Mouse (Mus musculus) limb, embryonic 10.5 days (tissue): Measurements from ENCODE around the gene Upk2. TPM values are rescaled to one million over a fixed set of nuclear protein-coding genes. Genes with fewer than 3 reads are reported as not detected.

ENCODE experiments used
- DNase-seq: peaks from one replicate; pipeline ENCODE4 v3.0.0-alpha.2; 2017; ENCODE audit warnings: low spot score
- H3K27ac ChIP-seq: fragments of 300-500 bp; sonication (generic); 2 replicates; pipeline ENCODE4 v1.5.1; 2016; ENCODE audit warnings: mild to moderate bottlenecking
- H3K27me3 ChIP-seq: fragments of 300-500 bp; sonication (generic); 2 replicates; pipeline ENCODE4 v1.6.1; 2016; ENCODE audit warnings: low read depth, mild to moderate bottlenecking; ENCODE audit not compliant: poor library complexity, severe bottlenecking
- H3K36me3 ChIP-seq: fragments of 300-500 bp; sonication (generic); 2 replicates; pipeline ENCODE4 v1.6.1; 2016; ENCODE audit warnings: mild to moderate bottlenecking, moderate library complexity
- H3K4me1 ChIP-seq: fragments of 300-500 bp; sonication (generic); 2 replicates; pipeline ENCODE4 v1.6.1; 2016
- H3K4me3 ChIP-seq: fragments of 300-500 bp; sonication (generic); 2 replicates; pipeline ENCODE4 v1.5.1; 2016; ENCODE audit warnings: mild to moderate bottlenecking, moderate library complexity
- H3K9me3 ChIP-seq: fragments of 300-500 bp; sonication (generic); replicated peaks from 2 replicates; pipeline ENCODE4 v1.6.1; 2016; ENCODE audit warnings: mild to moderate bottlenecking
- WGBS: fragments of 180-500 bp; shearing (Covaris S2); methylation state at CpG from one replicate; pipeline ENCODE4 v1.1.7; 2016; 5-methylcytosine and 5-hydroxymethylcytosine counted together
- polyA plus RNA-seq: library from polyadenylated mRNA; unstranded; fragments of >200 nt; fragmentation: Nextera tagmentation; extraction: Ambion mirVana; gene quantifications from 2 replicates; pipeline ENCODE4 v1.2.1, GENCODE M21; 2016

Upk2 gene
- polyA plus RNA-seq, 1 experiment from 2014 or later: not detected

DNA sequence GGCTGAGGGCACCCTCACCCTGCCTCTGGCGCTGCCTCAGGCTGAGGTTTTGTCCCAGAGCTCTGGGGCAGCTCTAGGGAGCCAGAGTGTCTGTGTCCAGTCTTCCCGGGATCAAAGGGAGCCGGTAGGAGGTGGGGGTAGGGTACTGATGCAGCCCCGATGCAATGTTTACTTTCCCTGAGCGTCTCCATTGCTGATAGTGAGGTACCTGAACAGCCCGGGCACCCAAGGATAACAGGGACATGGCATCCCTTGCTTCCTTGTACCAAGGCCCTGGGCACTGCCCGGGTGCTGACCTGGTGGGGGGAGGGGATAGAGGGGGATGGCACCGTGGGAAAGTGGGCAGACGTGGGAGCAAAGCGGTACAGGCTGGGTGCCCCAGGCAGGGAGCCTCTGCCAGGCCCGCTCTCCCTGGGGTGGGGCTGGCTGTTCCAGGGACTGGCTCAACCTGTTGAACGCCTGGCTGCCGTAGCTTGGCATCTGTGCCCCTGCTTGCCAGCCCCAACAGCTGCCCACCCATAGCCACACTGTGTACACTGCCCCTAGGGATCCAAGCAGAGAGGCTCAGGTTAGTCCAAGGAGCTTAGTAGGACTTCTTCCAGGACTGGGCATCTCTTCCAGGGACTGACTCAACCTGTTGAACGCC, 30.9 kb upstream of the Upk2 start:
- WGBS: 22% methylated on average over 14 of the region's 14 CpGs
- Histone ChIP-seq H3K36me3 (0 out of 2 replicates have a peak, but pooled peaks cover 3% of the 10 kb centered on the region), H3K4me1 (peaks cover 88% of the 10 kb centered on the region), H3K9me3 (no peaks in the 10 kb centered on the region), H3K27me3 (no peaks in the 10 kb centered on the region), H3K4me3 (peak overlapping the region; percentile 94), H3K27ac (peak overlapping the region; percentile 96)
- DNase-seq: peak; percentile 43

DNA sequence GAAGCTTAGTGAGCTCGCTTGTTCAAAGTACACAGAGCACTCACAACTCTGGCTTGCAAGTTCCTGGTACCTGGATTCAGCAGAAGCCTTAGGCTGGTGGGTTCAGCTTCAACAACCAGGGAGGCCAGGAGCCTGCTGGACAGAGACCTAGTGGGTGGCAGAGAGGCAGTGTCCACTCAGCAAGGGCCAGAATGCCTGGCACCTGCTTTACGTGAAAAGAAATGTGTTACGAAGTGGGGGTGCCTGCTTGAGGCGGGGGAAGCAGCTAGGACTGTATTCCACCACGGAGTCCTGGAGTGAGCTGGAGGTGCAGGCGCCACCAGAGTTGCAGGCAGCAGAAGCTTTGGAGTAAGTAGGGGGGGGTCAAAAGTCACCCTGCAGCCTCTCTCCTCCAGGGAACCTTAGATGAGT, 30.3 kb upstream of the Upk2 start:
- Histone ChIP-seq H3K27ac (peak overlapping the region; percentile 96), H3K4me1 (peaks cover 88% of the 10 kb centered on the region), H3K36me3 (0 out of 2 replicates have a peak, but pooled peaks cover 3% of the 10 kb centered on the region), H3K4me3 (peak overlapping the region; percentile 94), H3K9me3 (no peaks in the 10 kb centered on the region), H3K27me3 (no peaks in the 10 kb centered on the region)
- WGBS: 16% methylated on average over 6 of the region's 6 CpGs
- no peak for DNase-seq

DNA sequence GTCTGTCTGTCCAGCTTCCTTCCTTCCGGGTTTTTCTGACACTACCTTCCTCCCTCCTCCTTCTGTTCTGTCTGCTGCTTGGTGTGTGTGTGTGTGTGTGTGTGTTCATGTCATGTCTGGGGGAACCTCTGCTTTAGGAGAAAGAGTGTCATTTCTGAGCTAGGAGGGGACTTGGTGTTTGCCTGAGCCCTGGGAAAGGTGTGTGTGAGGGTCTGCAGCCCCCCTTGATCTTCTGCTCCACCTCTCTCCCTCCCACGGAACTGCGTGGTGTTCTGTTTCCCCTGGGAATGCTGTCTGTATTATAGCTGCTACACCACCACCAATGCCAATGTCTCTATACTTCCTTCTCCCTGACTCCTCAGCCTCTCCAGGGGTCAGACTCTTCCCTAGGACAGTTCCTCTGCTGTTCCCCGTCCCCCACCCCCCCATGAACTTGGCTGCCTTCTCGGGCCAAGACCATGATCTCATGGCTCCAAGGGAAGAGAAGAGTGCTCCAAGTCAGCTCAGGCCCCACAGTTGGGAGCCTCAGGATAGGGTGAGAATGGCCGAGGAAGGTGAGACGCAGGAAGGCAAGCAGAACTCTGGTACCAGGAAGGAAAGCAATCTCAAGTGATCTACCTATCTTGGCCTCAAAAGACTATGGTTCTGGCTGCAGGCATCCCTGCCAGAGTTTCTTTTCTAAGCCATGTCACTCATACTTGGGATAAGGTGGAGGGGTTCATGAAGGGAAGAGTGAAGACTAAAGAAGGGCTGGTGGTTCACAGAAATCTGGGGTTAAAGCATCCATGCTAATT, 29.7 kb upstream of the Upk2 start:
- H3K4me3 ChIP-seq: peak overlapping the region; percentile 94
- 0 out of 2 replicates have a peak, but pooled peaks cover 3% of the 10 kb centered on the region for H3K36me3 ChIP-seq
- H3K27me3 ChIP-seq: no peaks in the 10 kb centered on the region
- peaks cover 87% of the 10 kb centered on the region for H3K4me1 ChIP-seq
- no peak for DNase-seq
- H3K27ac ChIP-seq: peak overlapping the region; percentile 96
- H3K9me3 ChIP-seq: no peaks in the 10 kb centered on the region
- WGBS: 29% methylated on average over 7 of the region's 7 CpGs

DNA sequence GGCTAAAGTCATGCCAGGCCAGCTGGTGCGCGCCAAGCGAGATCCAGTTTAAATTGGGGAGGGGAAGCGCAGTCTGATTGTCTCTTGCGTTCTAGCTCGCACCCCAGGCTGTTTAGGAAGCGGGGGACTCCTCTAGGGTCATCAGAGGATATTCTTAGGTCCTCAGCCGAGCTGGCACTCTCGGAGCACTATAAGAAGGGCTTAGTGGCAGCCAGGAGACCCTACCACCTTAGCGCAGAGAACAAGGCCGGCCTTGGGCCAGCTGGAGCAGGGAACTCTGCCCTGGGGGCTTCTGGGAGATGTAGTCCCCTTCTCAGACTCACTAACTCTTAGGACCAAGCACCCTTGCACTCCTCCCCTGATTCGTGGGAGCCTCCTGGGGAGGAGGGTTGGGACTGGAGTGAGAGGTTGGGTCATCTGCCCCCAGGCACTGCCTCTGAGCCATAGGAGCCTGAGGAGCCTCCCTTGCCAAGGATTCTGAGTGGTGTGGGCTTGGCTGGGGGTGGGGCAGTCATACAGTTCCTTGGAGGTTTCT, 28.8 kb upstream of the Upk2 start:
- H3K4me3 ChIP-seq: peak overlapping the region; percentile 94
- peak overlapping the region; percentile 96 for H3K27ac ChIP-seq
- DNase-seq: peak; percentile 79
- peaks cover 86% of the 10 kb centered on the region for H3K4me1 ChIP-seq
- no peaks in the 10 kb centered on the region for H3K27me3 ChIP-seq
- H3K36me3 ChIP-seq: no peaks in the 10 kb centered on the region
- H3K9me3 ChIP-seq: no peaks in the 10 kb centered on the region
- under 1% methylated on average over 12 of the region's 12 CpGs for WGBS

DNA sequence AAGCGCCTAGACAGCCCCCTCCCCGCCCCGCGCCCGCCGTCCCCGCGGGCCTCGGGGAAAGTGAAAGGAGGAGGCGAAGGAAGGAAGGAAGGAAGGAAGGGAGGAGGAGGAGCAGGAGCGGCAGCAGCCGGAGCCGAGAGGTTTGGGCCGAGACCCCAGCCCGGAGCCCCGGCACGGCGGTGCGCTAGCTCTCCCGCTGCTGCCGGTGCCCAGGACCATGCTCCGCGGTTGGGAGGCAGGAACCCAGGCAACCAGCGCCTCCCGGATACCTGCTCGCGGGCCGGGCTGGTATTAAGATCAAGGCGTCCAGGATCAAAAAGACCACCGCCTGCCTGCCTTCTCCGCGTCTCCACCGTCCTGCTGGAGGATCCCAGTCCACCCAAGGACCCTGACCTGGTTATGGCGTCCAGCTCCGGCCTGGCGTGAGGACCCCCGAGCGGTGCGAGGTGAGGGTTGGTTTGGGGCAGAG, 28.3 kb upstream of the Upk2 start:
- no peak for DNase-seq
- H3K9me3 ChIP-seq: no peaks in the 10 kb centered on the region
- WGBS: under 1% methylated on average over 39 of the region's 39 CpGs

DNA sequence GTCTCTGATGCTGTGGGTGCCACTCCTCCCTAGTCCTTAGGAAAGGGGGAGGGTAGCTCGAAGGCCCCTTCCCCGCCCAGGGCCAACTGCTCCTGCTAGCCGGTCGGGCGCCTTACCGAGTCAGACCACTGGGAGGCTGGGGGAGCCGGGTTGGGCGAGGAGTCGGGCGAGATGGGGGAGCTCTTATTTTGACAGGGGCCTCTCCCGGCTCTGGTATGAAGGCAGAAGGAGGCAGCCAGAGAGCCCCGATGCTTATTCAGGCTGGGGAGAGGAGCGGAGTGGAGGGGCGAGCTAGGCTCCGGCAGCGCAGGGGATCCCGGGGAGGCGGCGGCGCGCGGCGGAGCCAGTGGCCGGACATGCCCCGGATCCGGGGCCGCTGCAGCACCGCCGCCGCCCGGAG, 27.8 kb upstream of the Upk2 start, which contains the start of gene Bcl9l:
Gene Bcl9l (plus strand): TSS at position 274 of the 400 bp plus-strand sequence.
- Histone ChIP-seq H3K36me3 (no peaks in the 10 kb centered on the region), H3K27me3 (no peaks in the 10 kb centered on the region), H3K4me1 (peaks cover 85% of the 10 kb centered on the region), H3K4me3 (peak within 1 kb of the TSS; percentile 94), H3K27ac (peak within 1 kb of the TSS; percentile 96), H3K9me3 (no peaks in the 10 kb centered on the region)
- under 1% methylated on average over 31 of the region's 31 CpGs for WGBS
- peak; percentile 99 for DNase-seq

More for the DNA sequence above, 28.3 kb upstream of the Upk2 start:
- H3K27me3 ChIP-seq: no peaks in the 10 kb centered on the region
- peaks cover 85% of the 10 kb centered on the region for H3K4me1 ChIP-seq
- H3K36me3 ChIP-seq: no peaks in the 10 kb centered on the region
- peak overlapping the region; percentile 94 for H3K4me3 ChIP-seq
- H3K27ac ChIP-seq: peak overlapping the region; percentile 96

DNA sequence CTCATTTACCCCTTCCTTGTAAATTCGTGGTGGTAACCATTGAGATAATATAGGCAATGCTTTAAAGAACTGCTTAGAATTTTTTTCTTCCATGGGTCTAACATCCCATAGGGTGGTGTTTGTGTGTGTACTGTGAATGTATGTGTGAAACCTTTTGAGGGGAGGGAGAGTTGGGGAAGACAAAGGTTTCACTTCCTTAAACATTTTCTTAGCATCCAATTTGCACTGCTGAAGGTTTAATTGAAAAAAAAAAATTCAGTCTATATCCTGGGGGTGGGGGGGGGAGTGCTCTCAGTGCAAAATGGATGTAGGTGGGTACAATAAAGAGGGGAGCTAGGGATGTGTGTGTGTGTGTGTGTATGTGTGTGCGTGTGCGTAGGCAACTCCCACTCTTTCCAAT, 27.3 kb upstream of the Upk2 start:
- Histone ChIP-seq H3K27ac (peak overlapping the region; percentile 96), H3K4me3 (peak overlapping the region; percentile 94), H3K36me3 (no peaks in the 10 kb centered on the region), H3K4me1 (peaks cover 85% of the 10 kb centered on the region), H3K27me3 (no peaks in the 10 kb centered on the region), H3K9me3 (no peaks in the 10 kb centered on the region)
- 7% methylated on average over 3 of the region's 3 CpGs for WGBS
- DNase-seq: no peak

DNA sequence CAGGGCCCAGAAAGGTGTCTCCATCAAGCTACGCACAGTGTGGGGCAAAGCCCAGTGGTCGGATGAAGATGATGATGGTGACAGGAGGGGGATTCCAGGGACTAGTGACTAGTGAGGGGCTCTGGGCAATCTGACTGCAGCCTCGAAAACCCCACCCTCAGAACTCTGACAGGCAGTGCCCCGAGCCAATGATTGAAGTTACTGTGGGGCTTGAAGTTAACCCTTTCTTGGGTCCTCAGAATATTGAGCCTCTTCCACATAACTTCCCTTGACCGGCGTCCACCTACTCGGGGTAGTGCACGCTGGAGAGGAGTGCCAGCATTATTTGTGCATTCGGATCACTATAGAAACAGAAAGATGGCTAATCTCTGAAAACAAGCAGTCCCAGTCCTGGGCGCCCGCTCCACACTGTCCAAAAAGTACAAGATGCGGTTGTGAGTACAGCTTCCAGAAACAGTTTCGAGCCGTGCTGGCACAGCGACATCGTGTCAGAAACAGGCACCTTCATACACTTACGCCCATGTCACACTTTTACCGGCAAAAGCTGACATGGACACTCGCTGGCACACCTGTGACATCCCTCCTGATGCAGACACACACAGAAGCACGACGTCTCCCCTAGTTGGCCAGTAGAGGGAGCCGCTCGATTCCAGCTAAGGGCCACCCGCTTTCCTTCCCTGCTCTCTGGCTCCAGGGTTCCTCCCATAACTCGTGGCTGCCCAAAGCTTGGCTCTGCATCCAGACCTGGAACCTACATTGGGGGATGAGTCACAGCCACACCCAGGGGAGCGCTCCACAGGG, 25.1 kb upstream of the Upk2 start:
- no peaks in the 10 kb centered on the region for H3K36me3 ChIP-seq
- H3K4me1 ChIP-seq: peaks cover 62% of the 10 kb centered on the region
- WGBS: under 1% methylated on average over 26 of the region's 26 CpGs
- DNase-seq: peak; percentile 85
- H3K27me3 ChIP-seq: no peaks in the 10 kb centered on the region
- peak overlapping the region; percentile 84 for H3K4me3 ChIP-seq
- H3K27ac ChIP-seq: peak overlapping the region; percentile 98
- no peaks in the 10 kb centered on the region for H3K9me3 ChIP-seq

DNA sequence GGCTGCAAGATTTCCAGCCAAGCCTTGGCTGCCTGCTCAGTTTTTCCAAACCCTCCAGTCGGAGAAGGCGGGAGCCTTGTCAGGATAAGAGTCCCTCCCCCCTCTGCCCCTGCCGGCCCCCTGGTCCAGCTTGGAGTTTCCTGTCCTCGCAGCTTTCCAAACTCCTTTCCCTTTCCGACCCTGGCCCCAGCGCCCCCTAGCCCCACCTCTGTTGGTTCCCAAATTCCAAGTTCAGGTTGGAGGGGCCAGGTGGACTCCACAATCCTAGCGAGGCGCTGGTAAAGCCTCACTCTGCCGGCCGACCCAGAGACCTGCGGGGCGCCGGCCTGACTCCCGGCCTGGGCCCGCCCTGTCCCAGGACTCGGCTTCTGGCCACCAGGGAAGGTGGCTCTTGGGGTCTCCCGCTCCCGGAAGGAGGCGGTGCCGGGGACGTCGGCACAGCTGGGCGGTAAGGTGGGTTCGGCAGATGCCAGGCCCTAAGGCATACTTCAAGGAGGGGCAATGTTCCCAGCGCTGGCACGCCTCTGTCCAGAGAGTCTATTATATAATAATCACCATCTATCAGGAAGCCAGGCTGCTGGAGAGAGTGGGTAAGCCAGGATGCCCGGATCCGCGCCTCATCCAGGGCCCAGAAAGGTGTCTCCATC, 24.3 kb upstream of the Upk2 start:
- no peaks in the 10 kb centered on the region for H3K36me3 ChIP-seq
- peaks cover 55% of the 10 kb centered on the region for H3K4me1 ChIP-seq
- peak overlapping the region; percentile 84 for H3K4me3 ChIP-seq
- DNase-seq: peak; percentile 95
- no peaks in the 10 kb centered on the region for H3K27me3 ChIP-seq
- no peaks in the 10 kb centered on the region for H3K9me3 ChIP-seq
- WGBS: under 1% methylated on average over 29 of the region's 29 CpGs
- H3K27ac ChIP-seq: peak overlapping the region; percentile 98

DNA sequence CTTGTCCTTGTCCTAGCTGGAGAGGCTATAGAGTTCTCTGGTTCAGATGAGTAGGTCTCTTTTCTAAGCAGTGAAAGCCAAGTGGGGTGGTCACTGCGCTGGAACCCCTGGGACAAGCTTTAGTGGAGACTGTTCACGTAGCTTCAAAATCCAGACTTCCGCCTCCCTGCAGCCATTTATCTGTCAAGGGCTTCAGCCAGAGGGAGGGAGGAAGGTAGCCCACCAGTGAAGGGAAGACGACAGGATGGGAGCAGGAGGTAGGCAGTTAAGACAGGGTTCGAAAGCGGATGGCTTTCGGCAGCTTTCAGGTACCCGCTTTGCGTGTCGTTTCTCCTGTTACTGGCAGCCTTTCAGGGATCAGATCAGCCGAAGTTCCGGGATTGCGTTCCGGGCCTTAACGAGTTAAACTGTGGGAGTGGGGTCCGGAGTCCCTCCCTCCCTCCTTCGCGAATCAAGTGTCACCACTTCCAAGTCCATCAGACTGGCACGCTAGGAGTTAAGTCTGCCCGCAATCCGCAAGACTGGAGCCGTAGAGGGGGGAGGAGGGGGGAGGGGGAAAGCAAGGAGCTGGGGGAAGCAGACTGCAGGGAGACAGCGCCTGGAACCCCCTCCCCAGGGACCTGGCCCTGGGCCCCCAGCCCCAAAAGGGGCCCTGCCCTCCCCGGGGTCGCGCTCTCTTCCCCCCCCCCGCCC, 23.6 kb upstream of the Upk2 start:
- no peaks in the 10 kb centered on the region for H3K9me3 ChIP-seq
- WGBS: under 1% methylated on average over 24 of the region's 27 CpGs
- DNase-seq: peak; percentile 92

DNA sequence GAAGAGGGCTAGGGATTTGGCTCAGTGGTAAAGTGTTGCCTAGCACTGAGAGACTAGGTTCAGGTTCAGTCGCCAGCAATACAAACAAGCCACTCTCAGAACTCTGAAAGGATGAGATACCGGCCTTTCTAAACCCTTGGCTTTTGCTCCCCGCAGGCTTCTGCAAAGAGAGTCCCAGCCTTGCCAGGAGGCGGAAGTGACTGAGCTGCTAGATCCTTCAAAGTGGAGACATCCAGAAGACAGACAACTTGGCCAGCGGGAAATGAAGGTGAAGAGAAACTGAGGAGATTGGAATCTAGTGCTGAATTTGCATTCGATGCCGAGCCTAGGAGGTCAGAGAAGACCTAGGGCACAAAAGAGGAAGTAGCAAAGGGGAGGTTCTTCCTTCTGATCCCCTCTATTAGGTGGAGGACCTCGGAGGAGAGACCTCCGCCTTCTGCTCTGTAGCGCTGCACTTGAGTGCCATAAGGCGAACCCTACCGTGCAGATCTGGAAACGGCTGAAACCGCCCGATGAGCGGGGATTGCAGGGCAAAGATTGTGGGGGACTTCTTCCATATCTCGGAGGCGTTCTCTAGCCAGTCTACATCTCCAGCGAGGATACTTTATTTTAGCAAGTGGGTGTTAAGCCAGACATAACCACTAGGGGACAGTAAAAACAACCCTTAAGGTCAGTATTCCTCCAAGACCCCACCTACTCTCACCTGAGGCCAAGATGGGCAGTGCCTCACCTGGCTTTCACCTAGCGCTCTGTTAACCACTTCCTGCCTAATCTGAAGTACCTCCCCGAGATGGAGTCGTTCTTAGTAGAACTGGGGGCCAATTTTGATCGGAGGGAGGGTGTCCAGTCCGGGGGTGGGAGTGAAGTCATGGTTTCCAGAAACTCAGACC, 22.8 kb upstream of the Upk2 start:
- Histone ChIP-seq H3K9me3 (no peaks in the 10 kb centered on the region), H3K27ac (peak overlapping the region; percentile 98), H3K27me3 (no peaks in the 10 kb centered on the region), H3K4me3 (peak overlapping the region; percentile 84), H3K4me1 (peaks cover 46% of the 10 kb centered on the region), H3K36me3 (no peaks in the 10 kb centered on the region)
- peak; percentile 60 for DNase-seq
- 4% methylated on average over 24 of the region's 24 CpGs for WGBS

More for the DNA sequence above, 23.6 kb upstream of the Upk2 start:
- Histone ChIP-seq H3K27me3 (no peaks in the 10 kb centered on the region), H3K36me3 (no peaks in the 10 kb centered on the region), H3K4me3 (peak overlapping the region; percentile 84), H3K27ac (peak overlapping the region; percentile 98), H3K4me1 (peaks cover 48% of the 10 kb centered on the region)
